Mouse (Mus musculus): ENCODE measurements at regions not wholly inside any gene's neighbourhood (a gene's known extent, or its start where the extent isn't known, plus 50 kb on each side); places are given as distances from the start of the nearest gene placed in this dataset.

DNA sequence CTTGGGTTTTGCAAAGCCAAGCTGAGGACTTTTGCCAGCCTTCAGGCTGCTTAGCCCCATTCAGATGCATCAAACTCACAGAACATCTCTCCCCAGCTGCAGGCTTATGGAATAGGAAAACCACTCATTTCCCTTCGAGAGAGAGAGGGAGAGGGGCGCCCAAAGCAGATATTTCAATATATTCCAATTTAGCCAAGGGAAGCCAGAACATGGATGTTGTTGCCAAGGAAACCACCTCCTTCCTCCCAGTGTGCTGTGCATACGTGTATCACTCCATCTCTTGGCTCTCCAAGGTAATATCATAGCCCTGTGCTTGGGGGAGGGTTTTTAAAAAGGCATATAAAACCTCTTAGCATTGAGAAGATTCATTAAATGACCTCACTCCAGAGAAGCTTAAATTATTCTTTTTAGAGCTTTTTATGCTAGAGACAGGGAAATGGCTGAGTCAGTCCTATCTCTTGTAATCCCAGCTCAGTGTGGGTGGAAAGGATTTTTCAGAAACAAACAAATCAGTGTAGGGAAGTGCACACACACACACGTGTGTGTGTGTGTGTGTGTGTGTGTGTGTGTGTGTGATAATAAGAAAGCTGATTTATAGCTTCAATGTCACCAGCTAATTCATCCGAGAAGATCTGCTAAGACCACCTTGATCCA lies 245.1 kb downstream of the Rps24 start:
- no peak for DNase-seq (ENCODE audit: low spot score in 2 of 2)

DNA sequence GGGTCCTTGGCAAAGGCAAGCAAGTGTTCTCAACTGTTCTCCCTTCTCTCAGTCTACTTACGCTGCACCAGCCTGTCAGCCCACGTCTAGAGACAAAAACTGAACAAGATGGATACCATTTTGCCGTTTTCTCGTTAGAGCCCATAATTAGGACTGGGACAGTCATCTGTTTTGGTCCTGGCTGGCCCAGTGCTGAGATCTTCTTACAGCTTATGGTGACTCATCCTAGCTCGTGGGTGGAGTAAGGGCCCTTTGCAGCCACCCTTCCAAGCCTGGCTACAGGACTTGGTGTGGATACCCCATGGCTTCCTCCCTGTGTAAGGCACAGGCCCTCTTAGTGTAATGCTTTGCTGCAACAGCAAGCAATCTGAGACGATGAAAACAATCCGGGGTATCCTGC lies 246.4 kb downstream of the Rps24 start:
- DNase-seq (ENCODE audit: low spot score in 2 of 2): no peak

DNA sequence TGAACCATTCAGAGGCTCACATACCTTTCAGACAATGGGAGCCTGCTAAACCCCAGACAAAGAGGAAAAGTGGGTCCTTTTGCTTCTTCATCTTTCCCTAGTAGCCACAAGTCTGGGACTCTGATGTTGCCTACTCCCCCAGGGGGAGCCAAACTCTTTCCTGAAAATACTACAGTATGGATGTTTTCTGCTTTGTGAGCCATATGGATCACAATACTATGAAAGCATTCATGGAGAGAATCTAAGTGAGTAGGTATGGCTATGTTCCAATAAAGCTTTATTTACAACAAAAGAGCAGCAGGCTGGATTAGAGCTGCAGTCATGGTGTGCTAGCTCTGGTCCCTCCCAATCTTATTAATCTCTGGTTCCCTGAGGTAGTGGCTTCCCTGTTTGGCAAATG lies 251.9 kb downstream of the Rps24 start:
- DNase-seq (ENCODE audit: low spot score in 2 of 2): no peak

DNA sequence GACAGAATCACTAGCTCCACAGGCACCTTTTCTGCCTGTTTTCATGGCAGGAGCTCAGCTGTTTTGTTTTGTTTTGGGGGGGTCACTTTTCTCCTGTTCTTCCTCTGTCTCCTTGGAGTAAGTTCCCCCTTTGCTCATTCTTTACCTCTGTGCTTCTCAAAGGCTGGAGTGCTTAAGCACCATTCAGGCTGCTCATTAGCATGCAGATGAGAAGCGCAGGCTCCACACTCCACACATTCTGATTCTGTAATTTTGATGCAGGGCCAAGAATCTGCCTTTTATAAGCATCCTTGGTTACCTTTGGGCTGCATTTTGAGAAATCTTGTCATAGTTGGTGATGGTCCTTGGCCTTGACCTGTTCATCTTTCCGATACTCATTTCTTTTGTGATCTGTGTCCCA lies 257.5 kb downstream of the Rps24 start:
- no peak for DNase-seq (ENCODE audit: low spot score in 2 of 2)

DNA sequence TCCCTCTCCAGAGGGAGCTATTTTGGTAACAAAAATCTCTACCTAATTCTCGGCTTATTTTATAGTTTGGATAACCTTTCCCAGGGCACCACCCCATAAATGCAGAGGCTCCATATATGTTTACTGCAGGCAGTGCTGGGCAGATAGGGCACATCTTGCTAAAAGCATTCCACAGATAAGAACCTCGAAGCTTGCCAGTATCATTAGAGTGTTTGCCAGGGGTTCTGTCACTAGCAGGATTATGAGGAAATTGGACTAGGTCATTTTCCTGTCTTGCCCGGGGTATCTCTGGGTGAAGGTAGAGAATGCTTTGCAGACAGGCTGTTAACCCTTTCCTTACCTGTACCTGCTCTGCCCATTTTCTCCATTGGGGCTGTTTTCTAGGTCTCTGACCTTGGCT lies 258.8 kb downstream of the Rps24 start:
- no peak for DNase-seq (ENCODE audit: low spot score in 2 of 2)

DNA sequence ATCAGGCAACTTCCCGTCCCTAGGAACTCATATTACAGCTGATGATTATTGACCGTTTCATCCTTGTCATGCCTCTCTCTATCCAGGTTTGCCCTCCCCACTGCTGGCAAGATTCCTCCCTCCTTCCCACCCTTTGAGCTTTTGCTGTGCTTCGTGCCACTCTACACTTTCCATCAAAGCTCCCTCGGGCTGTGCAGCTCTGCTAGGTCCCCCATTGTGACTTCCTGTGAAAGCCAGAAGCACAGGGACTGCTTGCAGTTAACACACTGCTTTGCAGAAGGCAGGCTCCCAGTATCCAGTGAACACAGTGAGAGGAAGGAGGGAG lies 260.5 kb downstream of the Rps24 start:
- no peak for DNase-seq (ENCODE audit: low spot score in 2 of 2)

DNA sequence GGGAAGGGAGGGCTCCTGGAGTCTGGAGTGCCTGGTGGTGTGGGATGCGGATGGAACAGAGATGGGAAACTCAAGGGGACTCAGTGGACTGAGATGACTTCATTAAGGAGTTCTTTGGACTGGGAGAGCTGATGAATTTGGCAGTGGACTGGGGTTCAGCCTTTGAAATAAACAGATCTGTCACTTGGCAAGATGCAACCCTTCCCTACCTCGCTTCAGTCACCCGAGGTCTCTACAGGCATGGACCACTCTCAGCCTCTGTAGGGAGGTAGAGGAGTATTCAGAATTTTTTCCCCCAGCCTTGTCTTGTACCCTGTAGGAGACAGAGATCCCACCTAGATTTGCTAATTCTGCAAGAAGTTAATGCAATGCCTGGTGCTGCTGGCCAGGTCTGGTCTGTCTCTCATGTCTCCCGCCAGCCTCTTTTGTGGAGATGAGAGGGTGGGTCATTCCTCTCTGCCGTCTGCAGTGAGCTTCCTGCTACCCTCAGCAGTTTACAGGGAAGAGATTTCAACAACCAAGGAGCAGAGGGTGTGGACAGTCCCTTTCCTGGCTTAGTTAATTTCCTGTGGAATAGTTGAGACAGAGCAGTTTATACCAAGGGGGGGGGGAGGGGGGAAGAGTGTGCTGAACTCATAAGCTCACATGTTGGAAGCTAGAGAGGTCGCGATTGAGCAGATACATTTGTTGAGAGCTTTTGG lies 261.0 kb downstream of the Rps24 start:
- DNase-seq (ENCODE audit: low spot score in 2 of 2): no peak

DNA sequence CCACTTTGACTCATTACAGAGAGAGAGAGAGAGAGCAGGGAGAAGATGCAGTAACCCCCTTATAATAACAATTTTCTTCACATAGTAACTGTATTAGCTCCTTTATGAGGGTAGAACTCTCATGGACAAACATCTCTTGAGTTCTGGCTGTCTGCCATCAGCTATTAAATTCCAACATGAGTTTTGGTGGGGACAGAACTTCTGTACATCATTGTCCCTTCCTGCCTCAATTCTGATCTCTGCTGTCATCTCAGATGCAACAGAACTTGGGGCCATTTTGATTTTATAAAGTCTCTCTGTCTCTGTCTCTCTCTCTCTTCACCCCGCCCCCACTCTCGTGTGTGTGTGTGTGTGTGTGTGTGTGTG lies 261.6 kb downstream of the Rps24 start:
- no peak for DNase-seq (ENCODE audit: low spot score in 2 of 2)

DNA sequence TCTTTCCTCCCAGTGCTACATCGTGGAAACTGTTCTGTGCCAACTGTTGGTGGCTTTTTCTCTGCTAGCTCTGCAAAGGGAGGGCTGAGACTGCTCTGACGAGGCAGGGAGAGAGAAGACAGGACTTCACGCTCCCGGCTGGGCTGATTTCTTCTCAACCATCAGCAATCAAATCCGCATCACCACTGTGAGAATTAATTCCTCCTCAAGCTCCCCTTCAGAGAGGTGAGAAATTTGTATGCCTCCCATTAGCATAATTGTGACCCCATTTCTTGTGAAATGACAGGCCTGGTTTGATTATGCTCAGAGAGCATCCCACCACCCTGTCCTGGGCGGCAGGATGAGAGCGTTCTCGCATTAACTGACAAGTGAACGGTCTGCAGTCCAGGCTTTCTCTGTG lies 262.4 kb downstream of the Rps24 start:
- no peak for DNase-seq (ENCODE audit: low spot score in 2 of 2)

DNA sequence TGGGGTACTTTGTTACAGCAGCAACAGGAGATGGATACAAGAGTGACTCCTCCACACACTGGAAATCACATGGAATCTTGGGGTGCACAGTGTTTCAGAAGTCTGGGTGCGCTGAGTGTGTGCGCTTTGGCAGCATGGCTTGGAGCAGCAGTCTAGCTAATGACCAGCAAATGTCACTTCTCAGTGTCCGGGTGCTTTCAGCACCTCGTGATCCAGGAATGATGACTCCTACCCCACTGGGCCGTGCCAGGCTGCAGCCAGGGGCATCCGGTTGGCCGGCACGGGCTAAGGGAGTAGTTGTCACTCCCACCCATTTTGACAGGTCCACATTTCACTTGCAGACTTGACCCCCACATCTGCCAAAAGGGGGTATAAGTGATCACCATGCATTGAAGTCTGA lies 264.3 kb downstream of the Rps24 start:
- no peak for DNase-seq (ENCODE audit: low spot score in 2 of 2)

DNA sequence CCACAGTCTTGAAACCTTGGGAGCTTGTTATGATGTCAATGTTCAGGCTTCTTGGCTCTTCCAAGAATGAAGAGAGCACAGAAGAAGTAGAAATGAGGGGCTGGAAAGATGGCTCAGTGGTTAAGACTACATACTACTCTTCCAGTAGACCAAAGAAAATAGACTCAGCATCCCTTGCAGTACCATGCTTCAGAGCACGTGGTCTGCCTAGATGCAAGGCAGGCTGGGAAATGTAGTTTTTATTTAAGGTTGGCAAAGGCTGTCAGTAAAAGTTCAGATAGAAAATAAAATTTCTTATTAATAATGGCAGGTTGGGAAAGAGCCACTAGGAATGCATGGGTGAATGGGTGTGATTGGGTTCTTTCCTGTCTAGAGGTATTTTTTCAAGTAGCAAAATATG lies 267.8 kb downstream of the Rps24 start:
- no peak for DNase-seq (ENCODE audit: low spot score in 2 of 2)

DNA sequence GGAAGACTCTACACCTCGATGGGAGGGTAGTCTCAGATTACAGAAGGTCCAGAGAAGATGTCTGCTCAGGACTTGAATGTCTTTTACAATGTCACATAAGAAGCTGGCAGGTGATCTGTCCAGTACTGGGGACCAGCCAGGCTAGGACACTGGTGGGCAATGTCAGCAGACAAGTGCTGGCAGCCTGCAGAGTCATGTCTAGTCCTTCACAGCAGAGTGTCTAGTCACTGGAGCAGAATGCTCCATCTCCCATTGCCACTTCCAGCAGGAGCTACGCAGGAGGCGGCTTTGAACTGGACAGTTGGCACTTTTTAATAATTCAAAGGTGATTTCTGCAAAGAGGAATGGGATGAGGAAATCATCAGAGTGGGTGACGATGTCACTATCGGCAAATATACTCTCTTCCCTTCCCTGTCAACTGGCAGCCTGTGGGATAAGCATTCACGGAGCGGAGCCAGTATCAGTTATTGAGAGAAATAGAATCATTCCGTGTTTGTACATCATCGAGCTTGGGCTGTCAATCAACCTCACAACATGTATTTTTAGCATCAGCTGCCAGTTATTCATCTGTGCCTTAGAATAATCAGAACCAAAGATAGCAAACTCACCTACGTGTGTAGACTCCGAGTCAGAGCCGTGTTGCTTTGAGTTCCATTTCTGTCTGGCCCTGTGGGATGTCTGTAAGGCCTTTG lies 268.6 kb downstream of the Rps24 start:
- no peak for DNase-seq (ENCODE audit: low spot score in 2 of 2)

DNA sequence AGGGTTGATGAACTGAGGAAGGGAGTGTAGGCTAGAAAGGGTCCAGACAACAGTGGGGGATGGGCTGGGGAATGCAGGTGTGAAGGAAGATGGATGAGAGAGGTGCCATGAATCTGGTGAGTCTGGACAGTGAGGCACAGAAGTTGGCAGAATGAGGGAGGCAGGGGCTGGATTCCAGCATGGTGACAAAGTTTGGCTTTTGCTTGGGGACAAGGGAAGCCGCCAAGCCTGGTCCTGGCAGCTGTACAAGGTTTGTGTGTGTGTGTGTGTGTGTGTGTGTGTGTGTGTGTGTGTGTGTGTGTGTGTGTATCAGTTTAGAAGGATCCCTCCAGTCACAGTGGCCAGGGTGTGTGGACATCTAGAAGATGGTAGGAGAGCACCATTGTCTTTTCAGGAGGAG lies 270.4 kb downstream of the Rps24 start:
- no peak for DNase-seq (ENCODE audit: low spot score in 2 of 2)

DNA sequence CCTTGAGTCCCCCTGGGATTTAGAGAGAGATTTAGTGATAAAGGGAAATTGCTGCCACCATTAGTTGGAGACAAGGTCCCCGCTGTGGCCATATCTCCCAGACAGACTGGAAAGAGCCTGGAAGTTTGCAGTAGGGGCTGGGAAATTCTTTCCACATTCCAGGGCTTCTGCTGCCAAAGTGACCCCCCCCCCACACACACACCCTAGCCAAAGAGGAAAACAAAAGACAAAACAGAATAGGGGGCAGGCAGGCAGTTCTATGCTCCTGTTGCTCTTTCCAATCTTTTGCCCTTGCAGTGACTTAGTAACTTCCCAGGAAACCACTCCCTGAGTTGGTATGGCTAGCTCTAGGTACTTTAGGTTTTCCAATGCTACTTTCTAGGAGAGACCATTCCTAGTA lies 270.9 kb downstream of the Rps24 start:
- DNase-seq (ENCODE audit: low spot score in 2 of 2): no peak

DNA sequence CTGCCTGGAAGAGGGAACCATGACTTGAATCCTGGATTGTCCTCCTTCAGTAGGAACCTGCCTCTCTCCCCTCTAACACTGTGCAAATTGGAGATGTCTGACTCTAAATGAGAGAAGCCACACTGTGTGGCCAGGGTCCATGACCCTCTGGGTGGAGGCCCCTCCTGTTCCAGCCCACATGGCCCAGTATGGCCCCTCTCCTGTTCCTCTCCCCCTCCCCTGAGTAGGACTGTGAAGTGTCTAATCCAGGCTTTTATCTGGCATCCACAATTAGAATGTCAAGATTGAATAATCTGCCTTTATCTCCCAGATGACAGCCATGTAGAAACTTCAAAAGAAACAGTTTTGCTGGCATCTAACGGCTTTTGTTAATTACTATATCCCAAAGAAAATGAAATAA lies 274.0 kb downstream of the Rps24 start:
- no peak for DNase-seq (ENCODE audit: low spot score in 2 of 2)

DNA sequence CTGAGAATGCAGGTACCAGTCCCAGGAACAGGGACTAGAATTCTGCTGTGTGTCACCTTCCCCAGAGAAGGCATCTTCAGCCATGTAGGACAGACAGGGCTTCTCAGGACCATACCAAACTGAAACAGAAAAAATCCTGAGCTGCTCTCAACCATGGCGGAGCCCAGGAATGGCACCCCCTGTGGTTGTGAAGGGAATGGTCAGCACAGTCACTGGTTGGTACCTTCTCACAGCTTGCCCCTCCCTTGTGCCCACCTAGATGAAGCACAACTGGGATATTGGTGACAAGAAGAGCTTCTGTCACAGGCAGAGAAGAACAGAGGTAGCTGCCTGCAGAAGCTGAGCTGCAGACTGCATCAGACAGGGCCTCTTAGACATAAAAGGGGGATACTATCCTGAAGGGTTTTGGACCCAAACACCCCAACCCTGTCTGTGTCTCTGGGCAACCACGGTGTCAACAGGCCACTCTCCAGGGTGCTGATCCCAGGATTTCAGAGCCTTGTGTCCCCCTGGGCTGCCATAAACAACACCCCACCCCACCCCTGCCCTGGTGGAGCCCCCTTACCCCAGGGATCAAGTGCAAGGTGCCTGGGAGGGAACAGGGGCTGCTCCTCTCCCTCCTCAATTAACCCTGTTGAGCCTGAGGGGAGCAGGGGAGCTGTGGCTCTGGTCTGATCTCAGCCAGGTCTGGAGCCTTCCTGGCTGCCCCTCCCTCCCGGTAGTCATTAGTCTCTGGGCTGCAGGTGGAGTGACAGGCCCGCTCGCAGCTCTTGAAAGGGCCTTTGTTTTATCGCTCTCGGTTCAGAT lies 275.7 kb downstream of the Rps24 start:
- no peak for DNase-seq (ENCODE audit: low spot score in 2 of 2)

DNA sequence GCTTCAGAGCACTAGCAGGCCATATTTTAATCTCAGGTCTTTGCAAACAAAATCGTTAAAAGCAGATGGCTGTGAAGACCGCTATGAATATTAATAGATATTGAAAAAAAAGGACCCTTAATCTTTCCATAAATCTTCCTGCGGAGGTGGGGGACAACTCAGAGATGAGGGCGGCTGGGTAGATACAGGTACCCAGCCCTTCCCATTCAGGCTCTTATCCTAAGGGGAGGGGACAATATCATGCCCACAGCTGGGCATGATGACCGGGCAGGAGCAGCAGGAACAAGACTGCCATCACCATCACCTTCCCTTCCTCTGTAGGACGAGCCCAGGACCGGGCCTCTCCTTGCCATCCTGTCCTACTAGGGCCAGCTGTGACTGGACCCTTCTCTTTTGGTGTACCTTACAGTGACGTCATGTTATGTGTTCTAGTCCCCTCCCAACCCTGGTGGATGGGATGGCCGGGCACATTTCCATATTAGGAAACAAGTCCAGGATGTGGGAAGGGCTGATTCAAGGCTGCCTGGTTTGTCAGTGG lies 276.4 kb downstream of the Rps24 start:
- no peak for DNase-seq (ENCODE audit: low spot score in 2 of 2)

DNA sequence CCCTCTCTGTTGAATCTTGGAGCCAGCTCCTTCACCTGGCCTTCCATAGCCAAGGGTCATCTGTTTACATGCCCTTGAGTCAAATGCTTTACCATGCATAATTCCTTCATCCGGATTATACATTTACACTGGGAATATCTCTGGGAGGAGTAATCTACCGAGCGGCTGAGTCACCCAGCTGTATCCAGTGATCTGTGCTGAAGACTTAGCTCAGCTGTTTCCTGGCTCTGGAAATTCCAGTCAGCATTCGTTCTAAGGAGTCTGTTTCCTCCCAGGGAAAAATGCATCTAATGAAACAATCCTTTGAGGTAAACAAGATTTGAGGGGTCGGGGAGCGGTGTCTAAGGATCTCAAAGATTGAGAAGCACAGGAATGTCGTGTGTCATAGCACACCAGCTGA lies 276.9 kb downstream of the Rps24 start:
- no peak for DNase-seq (ENCODE audit: low spot score in 2 of 2)

DNA sequence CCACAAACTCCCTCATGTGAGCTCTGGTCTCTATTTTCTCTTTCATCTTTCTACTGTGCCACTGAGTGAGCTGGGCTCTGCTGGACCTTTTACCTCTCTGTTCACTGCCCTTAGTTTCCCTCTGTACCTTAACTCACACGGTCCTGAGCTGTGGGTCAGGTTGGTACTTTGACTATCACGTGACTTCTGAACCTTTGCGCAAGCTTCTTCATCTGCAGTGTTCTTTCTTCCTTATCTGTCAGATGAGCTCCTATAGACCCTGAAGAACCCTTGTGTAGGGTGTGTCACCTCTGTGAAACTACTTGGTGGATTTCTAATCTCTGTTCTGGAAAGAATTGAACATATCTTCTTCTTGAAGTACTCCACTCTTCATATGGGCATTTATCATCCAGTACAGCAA lies 279.3 kb downstream of the Rps24 start:
- DNase-seq (ENCODE audit: low spot score in 2 of 2): no peak

DNA sequence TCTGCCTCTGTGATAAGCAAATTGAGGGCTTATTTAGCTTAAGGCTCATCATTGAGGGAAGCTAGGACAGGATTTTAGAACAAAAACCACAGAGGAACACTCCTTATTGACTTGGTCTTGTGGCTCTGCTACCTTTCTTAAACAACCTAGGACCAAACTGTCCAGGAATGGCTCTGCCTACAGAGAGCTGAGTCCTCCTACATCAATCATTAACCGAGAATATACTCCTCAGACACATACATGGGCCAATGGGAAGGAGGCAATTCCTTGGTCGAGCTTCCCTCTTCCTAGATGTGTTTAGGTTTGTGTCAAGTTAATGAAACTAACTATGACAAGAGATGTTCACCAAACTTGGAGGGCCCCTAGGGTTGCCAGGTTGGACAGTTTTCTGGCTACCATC lies 279.8 kb downstream of the Rps24 start:
- no peak for DNase-seq (ENCODE audit: low spot score in 2 of 2)

DNA sequence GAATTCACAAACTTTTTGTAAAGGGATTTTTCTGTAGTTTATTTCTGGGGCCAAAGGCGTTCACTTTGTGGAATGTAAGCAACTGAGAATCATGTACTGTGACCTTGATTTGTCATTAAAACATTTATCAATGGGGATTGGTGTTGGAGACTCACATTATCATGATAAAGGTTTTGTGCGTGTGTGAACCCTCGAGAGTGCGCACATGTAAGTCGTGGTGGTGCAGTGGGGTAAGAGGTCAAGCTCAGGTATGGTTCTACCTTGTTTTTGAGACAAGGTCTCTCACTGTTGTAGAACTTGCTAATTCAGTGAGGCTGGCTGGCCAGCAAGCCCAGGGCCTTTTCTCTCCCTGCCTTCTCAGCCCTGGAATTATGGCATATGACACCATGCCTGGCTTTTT lies 280.4 kb downstream of the Rps24 start:
- DNase-seq (ENCODE audit: low spot score in 2 of 2): no peak

DNA sequence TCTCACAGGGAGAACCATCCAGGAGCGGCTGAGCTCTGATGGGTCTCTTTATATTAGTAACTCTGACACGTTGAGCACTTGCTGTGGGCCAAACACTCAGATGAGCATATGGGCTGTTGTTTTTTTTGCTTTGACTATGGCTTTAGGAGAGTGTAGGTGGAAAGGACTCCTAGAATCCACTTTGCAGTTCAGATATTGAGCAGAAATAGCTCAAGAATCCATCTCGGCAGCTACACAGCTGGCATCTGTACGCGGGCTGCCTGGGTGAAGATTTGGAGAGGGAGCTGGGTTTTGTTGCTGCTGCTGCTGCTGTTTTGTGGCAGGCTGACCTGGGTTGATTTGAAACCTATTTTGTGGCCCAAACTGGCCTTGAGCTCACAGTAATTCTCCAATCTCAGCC lies 281.0 kb downstream of the Rps24 start:
- no peak for DNase-seq (ENCODE audit: low spot score in 2 of 2)

Measured in adrenal gland, postnatal 4 days (tissue).